Mouse (Mus musculus) gonadal fat pad, adult 2 months (tissue): Measurements from ENCODE around the gene Tmsb15l. TPM values are rescaled to one million over a fixed set of nuclear protein-coding genes. Genes with fewer than 3 reads are reported as not detected.

Experiments
- polyA plus RNA-seq: library from polyadenylated mRNA; depleted of rRNA; stranded (reverse); fragments of >200 nt; gene quantifications from 2 replicates; pipeline ENCODE4 v1.2.3, GENCODE M21; 2012; rRNA removed

Gene Tmsb15l
- polyA plus RNA-seq, 1 experiment = 0.58 TPM

Other genes with a start within 250 kb of the Tmsb15l start
- 176 and 232 TPM in 2 replicates for gene Morf4l2, start 233.2 kb downstream of the Tmsb15l start, polyA plus RNA-seq
- gene Glra4, start 196.7 kb downstream of the Tmsb15l start, polyA plus RNA-seq = not detected in 2 replicates
- 3.4 and 4.7 TPM in 2 replicates for gene Plp1, start 154.2 kb downstream of the Tmsb15l start, polyA plus RNA-seq
- 0.08 and 0.27 TPM in 2 replicates for gene Rab9b, start 108.1 kb downstream of the Tmsb15l start, polyA plus RNA-seq
- gene H2bfm, start 49.5 kb downstream of the Tmsb15l start, polyA plus RNA-seq = not detected in 2 replicates
- not detected in 2 replicates for gene Tmsb15b2, start 1.4 kb downstream of the Tmsb15l start, polyA plus RNA-seq
- 1.8 and 2.7 TPM in 2 replicates for gene Tmsb15b1, start within 50 bp of the Tmsb15l start, polyA plus RNA-seq
- 1.3 and 2.4 TPM in 2 replicates for gene Zcchc18, start 16.3 kb upstream of the Tmsb15l start, polyA plus RNA-seq
- gene Slc25a53, start 61.4 kb upstream of the Tmsb15l start, polyA plus RNA-seq = 3.8 and 5.6 TPM in 2 replicates
- 1.3 and 1.7 TPM in 2 replicates for gene Fam199x, start 72.7 kb upstream of the Tmsb15l start, polyA plus RNA-seq
- gene Esx1, start 145.2 kb upstream of the Tmsb15l start, polyA plus RNA-seq = 0.09 TPM in 1 of 2 replicates, not detected in the other